Mouse (Mus musculus) heart, embryonic 13.5 days (tissue): ENCODE results near the gene Dennd1b. TPM values are rescaled to one million over a fixed set of nuclear protein-coding genes. Genes with fewer than 3 reads are reported as not detected.

ENCODE experiments used
- ATAC-seq: fragments of 200-750 bp; cut with Nextera tagmentation; 2 replicates; pipeline ENCODE4 v1.8.0; 2017; ENCODE audit warnings: moderate TSS enrichment; ENCODE audit not compliant: insufficient number of reproducible peaks, low FRiP score, low TSS enrichment; ENCODE audit errors: extremely low read depth
- H3K27ac ChIP-seq: fragments of 300-500 bp; sonication (generic); replicated peaks from 2 replicates; pipeline ENCODE4 v1.5.1; 2015; ENCODE audit warnings: moderate library complexity, mild to moderate bottlenecking, inconsistent platforms
- H3K27me3 ChIP-seq: fragments of 300-500 bp; sonication (generic); replicated peaks from 2 replicates; pipeline ENCODE4 v1.6.1; 2015; ENCODE audit warnings: mild to moderate bottlenecking, inconsistent platforms
- H3K36me3 ChIP-seq: fragments of 300-500 bp; sonication (generic); 2 replicates; pipeline ENCODE4 v1.6.1; 2015; ENCODE audit warnings: mild to moderate bottlenecking, inconsistent platforms
- H3K4me1 ChIP-seq: fragments of 300-500 bp; sonication (generic); 2 replicates; pipeline ENCODE4 v1.6.1; 2015; ENCODE audit warnings: inconsistent platforms
- H3K4me2 ChIP-seq: fragments of 300-500 bp; sonication (generic); 2 replicates; pipeline ENCODE4 v1.6.1; 2015; ENCODE audit warnings: inconsistent platforms, mild to moderate bottlenecking, moderate library complexity
- H3K4me3 ChIP-seq: fragments of 300-500 bp; sonication (generic); 2 replicates; pipeline ENCODE4 v1.5.1; 2015; ENCODE audit warnings: moderate library complexity, mild to moderate bottlenecking, inconsistent platforms
- H3K9ac ChIP-seq: fragments of 300-500 bp; sonication (generic); 2 replicates; pipeline ENCODE4 v1.6.1; 2015; ENCODE audit warnings: inconsistent platforms, mild to moderate bottlenecking, moderate library complexity
- H3K9me3 ChIP-seq: fragments of 300-500 bp; sonication (generic); 2 replicates; pipeline ENCODE4 v1.6.1; 2016; ENCODE audit warnings: inconsistent platforms
- WGBS: fragments of 180-500 bp; shearing (Covaris S2); methylation state at CpG from one replicate; pipeline ENCODE4 v1.1.7; 2015; ENCODE audit warnings: mixed read lengths; 5-methylcytosine and 5-hydroxymethylcytosine counted together
- polyA plus RNA-seq: library from polyadenylated mRNA; unstranded; fragments of >200 nt; fragmentation: Nextera tagmentation; extraction: Ambion mirVana; gene quantifications from 2 replicates; pipeline ENCODE4 v1.2.1, GENCODE M21; 2015

The Dennd1b gene
- polyA plus RNA-seq, 1 experiment from 2014 or later: 10.0 TPM

DNA sequence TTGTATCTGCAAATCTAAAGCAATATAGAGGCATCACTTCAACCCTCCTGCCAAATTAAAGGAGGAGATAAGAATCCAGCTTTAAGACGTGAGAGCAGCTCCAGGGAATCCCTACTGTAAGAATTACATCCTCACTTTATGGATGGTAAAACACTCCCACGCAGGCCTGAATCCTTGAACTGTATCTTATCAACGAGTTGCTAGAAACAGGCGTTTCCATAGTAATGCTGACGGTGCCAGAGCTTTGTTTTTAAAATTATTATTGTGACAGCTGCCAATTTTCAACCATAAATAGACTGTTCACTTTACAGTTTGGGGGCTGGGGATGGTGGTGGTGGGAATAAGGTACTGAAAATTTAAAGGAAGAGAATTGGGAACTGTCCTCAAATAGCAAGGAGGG, 239.8 kb downstream of the Dennd1b start:
- H3K4me1 ChIP-seq: peaks cover 24% of the 10 kb centered on the region
- no peak overlapping the region for H3K27ac ChIP-seq
- no peaks in the 10 kb centered on the region for H3K36me3 ChIP-seq
- no peak overlapping the region for H3K4me3 ChIP-seq
- WGBS: 40% methylated on average over 5 of the region's 5 CpGs
- no peak overlapping the region for H3K4me2 ChIP-seq
- no peak for ATAC-seq
- no peaks in the 10 kb centered on the region for H3K27me3 ChIP-seq
- no peak overlapping the region for H3K9ac ChIP-seq
- no peaks in the 10 kb centered on the region for H3K9me3 ChIP-seq

- Histone ChIP-seq H3K36me3 (no peaks in the 10 kb centered on the region), H3K9me3 (no peaks in the 10 kb centered on the region), H3K4me2 (no peak overlapping the region), H3K27ac (no peak overlapping the region), H3K27me3 (no peaks in the 10 kb centered on the region), H3K9ac (no peak overlapping the region), H3K4me3 (no peak overlapping the region), H3K4me1 (peaks cover 30% of the 10 kb centered on the region)
- 63% methylated on average over 4 of the region's 4 CpGs for WGBS
- ATAC-seq: no peak
These were observed 243.0 kb downstream of the Dennd1b start for GRCm38 (mm10) chr1:139206259-139206658.

DNA sequence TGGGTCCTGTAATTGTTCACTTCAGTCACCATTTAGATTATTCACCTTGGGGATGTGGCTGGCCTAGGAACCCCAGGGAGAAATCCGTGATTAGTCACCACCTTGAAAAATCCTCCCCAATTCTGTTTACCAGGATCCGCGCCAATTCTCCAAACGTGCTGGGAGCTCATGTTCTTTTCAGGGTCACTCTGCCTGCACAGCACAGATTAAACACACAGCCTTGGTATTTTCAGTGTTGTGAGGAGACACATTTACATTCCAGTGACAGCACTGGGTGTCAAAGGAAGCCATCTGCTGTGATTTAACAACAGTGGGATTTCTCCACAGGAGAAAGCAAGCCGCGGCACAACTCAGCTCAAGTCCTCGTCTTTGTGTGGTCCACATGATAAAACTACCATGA, 246.6 kb downstream of the Dennd1b start:
- Histone ChIP-seq H3K4me1 (peaks cover 10% of the 10 kb centered on the region; the same call in 1 of the 2 replicates), H3K4me2 (no peak overlapping the region), H3K9me3 (no peaks in the 10 kb centered on the region), H3K9ac (no peak overlapping the region), H3K4me3 (no peak overlapping the region), H3K36me3 (no peaks in the 10 kb centered on the region), H3K27ac (no peak overlapping the region), H3K27me3 (no peaks in the 10 kb centered on the region)
- WGBS: 30% methylated on average over 7 of the region's 7 CpGs
- ATAC-seq: no peak

GRCm38 (mm10) chr1:139210505-139210904, 247.3 kb downstream of the Dennd1b start:
- Histone ChIP-seq H3K27ac (no peak overlapping the region), H3K4me2 (no peak overlapping the region), H3K4me1 (peaks cover 10% of the 10 kb centered on the region), H3K4me3 (no peak overlapping the region), H3K36me3 (no peaks in the 10 kb centered on the region), H3K9me3 (no peaks in the 10 kb centered on the region), H3K9ac (no peak overlapping the region), H3K27me3 (no peaks in the 10 kb centered on the region)
- no peak for ATAC-seq
- WGBS: 67% methylated on average over 4 of the region's 4 CpGs

DNA sequence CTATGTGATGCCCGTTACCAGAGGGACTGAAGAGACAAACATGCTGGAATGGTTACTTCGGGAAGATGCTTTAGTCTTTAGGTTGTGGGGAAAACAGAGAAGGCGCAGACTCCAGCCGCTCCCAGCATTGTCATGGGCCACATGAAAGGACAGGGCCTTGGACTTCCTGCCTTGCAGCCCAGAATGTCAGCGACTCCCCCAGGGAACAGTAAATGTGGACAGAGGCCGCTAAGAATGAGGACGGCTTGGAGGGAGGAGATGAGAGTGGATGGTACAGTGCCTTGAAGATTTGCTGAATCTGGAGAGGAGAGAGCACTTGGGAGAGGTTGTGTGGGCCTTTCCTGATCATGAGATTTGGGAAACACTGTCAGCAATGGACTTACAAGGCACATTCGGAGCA, 252.1 kb downstream of the Dennd1b start:
- H3K9ac ChIP-seq: no peak overlapping the region
- H3K27ac ChIP-seq: peak overlapping the region; percentile 32; the same call in 1 of the 2 replicates
- 60% methylated on average over 8 of the region's 8 CpGs for WGBS
- H3K4me2 ChIP-seq: 0 out of 2 replicates have a peak overlapping the region, but pooled peaks have one; percentile 1
- H3K9me3 ChIP-seq: no peaks in the 10 kb centered on the region
- H3K4me3 ChIP-seq: no peak overlapping the region
- no peaks in the 10 kb centered on the region for H3K36me3 ChIP-seq
- H3K4me1 ChIP-seq: peaks cover 8% of the 10 kb centered on the region
- ATAC-seq: no peak
- no peaks in the 10 kb centered on the region for H3K27me3 ChIP-seq

DNA sequence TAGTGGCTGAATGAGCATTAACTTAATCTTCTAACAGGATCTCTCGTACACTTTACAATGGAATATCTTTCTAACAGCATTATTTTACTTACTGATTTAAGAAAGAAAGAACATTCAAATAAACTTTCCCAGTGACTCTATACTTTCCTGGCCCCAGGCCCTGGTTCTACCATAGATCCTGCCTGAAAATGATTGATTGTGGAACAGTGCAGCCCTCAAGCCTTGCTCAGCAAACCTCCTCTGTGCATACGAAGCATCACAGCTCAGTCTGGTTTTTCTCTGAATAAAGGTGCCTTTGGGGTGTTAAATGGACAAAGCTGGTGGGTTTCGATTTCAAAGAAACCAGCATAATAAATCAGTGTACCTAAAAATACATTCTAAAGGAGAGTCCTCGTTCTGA, 260.6 kb downstream of the Dennd1b start:
- no peak for ATAC-seq
- Histone ChIP-seq H3K4me1 (no peaks in the 10 kb centered on the region), H3K36me3 (no peaks in the 10 kb centered on the region), H3K4me3 (no peak overlapping the region), H3K9me3 (no peaks in the 10 kb centered on the region), H3K27ac (no peak overlapping the region), H3K4me2 (no peak overlapping the region), H3K9ac (no peak overlapping the region), H3K27me3 (no peaks in the 10 kb centered on the region)
- WGBS: 68% methylated on average over 4 of the region's 4 CpGs

GRCm38 (mm10) chr1:139224309-139224949, 261.2 kb downstream of the Dennd1b start:
- Histone ChIP-seq H3K36me3 (no peaks in the 10 kb centered on the region), H3K9ac (no peak overlapping the region), H3K9me3 (no peaks in the 10 kb centered on the region), H3K27ac (no peak overlapping the region), H3K4me2 (no peak overlapping the region), H3K4me1 (no peaks in the 10 kb centered on the region), H3K27me3 (no peaks in the 10 kb centered on the region), H3K4me3 (no peak overlapping the region)
- WGBS: 71% methylated on average over 6 of the region's 6 CpGs
- ATAC-seq: no peak

Other genes with a start within 250 kb of the Dennd1b start
- 0.48 TPM in 2 replicates for gene Lhx9, start 114.9 kb upstream of the Dennd1b start, polyA plus RNA-seq
- gene 2310009B15Rik, start 106.6 kb upstream of the Dennd1b start, polyA plus RNA-seq: 25.9 and 27.6 TPM in 2 replicates